Mouse (Mus musculus) kidney, embryonic 15.5 days (tissue): ENCODE measurements around the gene Sirt6. TPM values are rescaled to one million over a fixed set of nuclear protein-coding genes. Genes with fewer than 3 reads are reported as not detected.
"Not testable (repeated sequence)": the region's sequence is repeated elsewhere in the genome, so short reads cannot be mapped to it uniquely, and the experiment has no call there.

Experiments
- ATAC-seq: fragments of 200-750 bp; cut with Nextera tagmentation; replicated peaks from 2 replicates; pipeline ENCODE4 v1.8.0; 2017; ENCODE audit warnings: moderate TSS enrichment; ENCODE audit not compliant: low FRiP score
- H3K27ac ChIP-seq: fragments of 300-500 bp; sonication (generic); 2 replicates; pipeline ENCODE4 v1.5.1; 2015; ENCODE audit warnings: mild to moderate bottlenecking, inconsistent platforms
- H3K27me3 ChIP-seq: fragments of 300-500 bp; sonication (generic); 2 replicates; pipeline ENCODE4 v1.6.1; 2015; ENCODE audit warnings: inconsistent platforms
- H3K36me3 ChIP-seq: fragments of 300-500 bp; sonication (generic); 2 replicates; pipeline ENCODE4 v1.6.1; 2015; ENCODE audit warnings: inconsistent platforms
- H3K4me1 ChIP-seq: fragments of 300-500 bp; sonication (generic); 2 replicates; pipeline ENCODE4 v1.6.1; 2015; ENCODE audit warnings: inconsistent platforms
- H3K4me2 ChIP-seq: fragments of 300-500 bp; sonication (generic); 2 replicates; pipeline ENCODE4 v1.6.1; 2015; ENCODE audit warnings: moderate library complexity, mild to moderate bottlenecking, inconsistent platforms
- H3K4me3 ChIP-seq: fragments of 300-500 bp; sonication (generic); replicated peaks from 2 replicates; pipeline ENCODE4 v1.5.1; 2015; ENCODE audit warnings: mild to moderate bottlenecking, inconsistent platforms
- H3K9ac ChIP-seq: fragments of 300-500 bp; sonication (generic); 2 replicates; pipeline ENCODE4 v1.6.1; 2015; ENCODE audit warnings: mild to moderate bottlenecking, inconsistent platforms
- H3K9me3 ChIP-seq: fragments of 300-500 bp; sonication (generic); replicated peaks from 2 replicates; pipeline ENCODE4 v1.6.1; 2016; ENCODE audit warnings: inconsistent platforms
- WGBS: fragments of 180-500 bp; shearing (Covaris S2); methylation state at CpG from one replicate; pipeline ENCODE4 v1.1.7; 2015; ENCODE audit warnings: mixed read lengths; 5-methylcytosine and 5-hydroxymethylcytosine counted together
- polyA plus RNA-seq: library from polyadenylated mRNA; unstranded; fragments of >200 nt; fragmentation: Nextera tagmentation; extraction: Ambion mirVana; gene quantifications from 2 replicates; pipeline ENCODE4 v1.2.1, GENCODE M21; 2015

Sirt6 gene
- 40.0 and 42.8 TPM in 2 replicates for polyA plus RNA-seq

GRCm38 (mm10) chr10:81626994-81627835 is at the start of gene Sirt6:
Sirt6 (minus strand) TSS chr10:81627797.
- Histone ChIP-seq H3K9me3 (no peaks in the 10 kb centered on the region), H3K4me3 (peak within 1 kb of the TSS; percentile 66), H3K27me3 (no peaks in the 10 kb centered on the region), H3K4me2 (peak within 1 kb of the TSS; percentile 72), H3K9ac (peak within 1 kb of the TSS; percentile 67), H3K27ac (peak within 1 kb of the TSS; percentile 94), H3K36me3 (peaks cover 36% of the 10 kb centered on the region), H3K4me1 (peaks cover 27% of the 10 kb centered on the region)
- peak; percentile 87 for ATAC-seq
- 5% methylated on average over 40 of the region's 40 CpGs for WGBS

- Histone ChIP-seq H3K27me3 (no peaks in the 10 kb centered on the region), H3K9ac (no peak overlapping the region), H3K4me1 (no peaks in the 10 kb centered on the region), H3K4me3 (no peak overlapping the region), H3K4me2 (no peak overlapping the region), H3K27ac (no peak overlapping the region), H3K36me3 (peaks cover 69% of the 10 kb centered on the region), H3K9me3 (peaks cover 48% of the 10 kb centered on the region)
- 92% methylated on average over 2 of the region's 2 CpGs for WGBS
- no peak for ATAC-seq
Measured at GRCm38 (mm10) chr10:81656174-81656573, 28.6 kb upstream of the Sirt6 start.

GRCm38 (mm10) chr10:81655178-81655577 is 27.6 kb upstream of the Sirt6 start:
- no peak for ATAC-seq
- Histone ChIP-seq H3K4me2 (no peak overlapping the region), H3K9ac (no peak overlapping the region), H3K9me3 (peaks cover 49% of the 10 kb centered on the region), H3K36me3 (peaks cover 75% of the 10 kb centered on the region), H3K27ac (no peak overlapping the region), H3K4me1 (peaks cover under 1% of the 10 kb centered on the region; the same call in 1 of the 2 replicates), H3K4me3 (no peak overlapping the region), H3K27me3 (no peaks in the 10 kb centered on the region)
- WGBS, result 96% methylated on average over 10 of the region's 10 CpGs

GRCm38 (mm10) chr10:81648803-81649775 is 21.5 kb upstream of the Sirt6 start, which contains the start of gene Gm10778:
Gm10778 (plus strand) TSS chr10:81649059.
- Histone ChIP-seq H3K9ac (peak within 1 kb of the TSS; percentile 59), H3K4me3 (peak within 1 kb of the TSS; percentile 59), H3K4me1 (peaks cover 15% of the 10 kb centered on the region), H3K4me2 (peak within 1 kb of the TSS; percentile 67), H3K27ac (peak within 1 kb of the TSS; percentile 89), H3K36me3 (peaks cover 33% of the 10 kb centered on the region)
- 1% methylated on average over 39 of the region's 52 CpGs for WGBS
- H3K9me3 ChIP-seq, H3K27me3 ChIP-seq: not testable (repeated sequence)
- ATAC-seq, result peak; percentile 97

DNA sequence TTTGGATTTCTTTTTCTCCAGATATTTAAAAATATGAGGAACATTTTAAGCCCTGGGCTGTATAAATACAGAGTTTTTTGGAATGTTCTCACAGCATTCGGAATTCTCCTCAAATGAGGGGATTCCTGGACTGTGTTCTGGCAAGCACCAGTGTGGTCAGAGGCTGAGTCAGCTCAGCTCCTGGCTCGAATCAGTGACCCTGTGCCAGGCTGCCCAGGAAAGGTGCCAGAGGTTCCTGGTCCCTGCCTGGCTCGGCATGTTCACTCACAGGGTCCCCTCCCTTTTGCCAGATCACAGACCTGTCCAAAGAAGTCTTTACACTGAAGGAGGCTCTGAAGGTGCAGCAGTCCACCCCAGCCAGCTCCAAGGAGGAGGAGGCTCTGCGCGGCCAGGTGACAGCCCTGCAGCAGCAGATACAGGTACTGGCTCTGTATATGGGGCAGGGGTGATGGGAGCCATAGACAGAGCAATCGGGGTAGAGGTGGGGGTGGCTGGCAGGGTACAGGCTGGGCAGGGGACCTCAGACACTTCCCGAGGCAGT is 18.5 kb upstream of the Sirt6 start:
- H3K4me3 ChIP-seq, result no peak overlapping the region
- H3K4me1 ChIP-seq, result peaks cover 35% of the 10 kb centered on the region
- H3K4me2 ChIP-seq, result no peak overlapping the region
- no peak overlapping the region for H3K9ac ChIP-seq
- WGBS, result 82% methylated on average over 7 of the region's 7 CpGs
- H3K36me3 ChIP-seq, result peaks cover 10% of the 10 kb centered on the region
- H3K9me3 ChIP-seq, result peaks cover 4% of the 10 kb centered on the region; the same call in 1 of the 2 replicates
- no peak overlapping the region for H3K27ac ChIP-seq
- H3K27me3 ChIP-seq, result no peaks in the 10 kb centered on the region
- no peak for ATAC-seq

DNA sequence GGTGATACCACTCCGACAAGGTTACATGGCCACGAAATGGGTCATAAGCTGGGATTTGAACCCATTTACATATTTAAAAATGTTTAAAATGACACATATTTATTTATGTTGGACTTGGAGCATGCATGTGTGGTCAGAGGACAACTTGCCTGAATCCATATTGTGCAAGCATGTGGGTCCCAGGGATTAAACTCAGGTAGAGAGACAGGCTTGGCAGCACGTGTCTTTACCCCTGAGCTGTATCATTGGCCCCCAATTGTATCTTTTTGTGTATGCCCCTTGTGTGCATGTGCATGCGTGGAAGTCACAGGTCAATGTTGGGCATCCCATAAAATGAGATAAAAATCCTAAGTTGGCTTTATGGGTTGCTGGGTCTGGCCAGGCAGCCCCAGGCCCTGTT is 17.8 kb upstream of the Sirt6 start:
- Histone ChIP-seq H3K27ac (no peak overlapping the region), H3K27me3 (no peaks in the 10 kb centered on the region), H3K36me3 (peaks cover 3% of the 10 kb centered on the region; the same call in 1 of the 2 replicates), H3K4me1 (peaks cover 35% of the 10 kb centered on the region), H3K4me2 (no peak overlapping the region), H3K4me3 (no peak overlapping the region), H3K9ac (no peak overlapping the region), H3K9me3 (no peaks in the 10 kb centered on the region)
- 91% methylated on average over 4 of the region's 4 CpGs for WGBS
- no peak for ATAC-seq

- no peaks in the 10 kb centered on the region for H3K27me3 ChIP-seq
- no peaks in the 10 kb centered on the region for H3K9me3 ChIP-seq
- ATAC-seq, result no peak
- no peak overlapping the region for H3K4me2 ChIP-seq
- H3K36me3 ChIP-seq, result no peaks in the 10 kb centered on the region
- 93% methylated on average over 18 of the region's 18 CpGs for WGBS
- H3K27ac ChIP-seq, result no peak overlapping the region
- no peak overlapping the region for H3K9ac ChIP-seq
- 0 out of 2 replicates have a peak overlapping the region, but pooled peaks have one; percentile 77 for H3K4me3 ChIP-seq
- H3K4me1 ChIP-seq, result peaks cover 31% of the 10 kb centered on the region
Measured at GRCm38 (mm10) chr10:81644716-81645115, 17.1 kb upstream of the Sirt6 start.

- Histone ChIP-seq H3K4me1 (peaks cover 31% of the 10 kb centered on the region), H3K27me3 (no peaks in the 10 kb centered on the region), H3K36me3 (no peaks in the 10 kb centered on the region), H3K9ac (peak overlapping the region; percentile 94; the same call in 1 of the 2 replicates), H3K9me3 (no peaks in the 10 kb centered on the region), H3K27ac (peak overlapping the region; percentile 99), H3K4me3 (peak overlapping the region; percentile 77), H3K4me2 (peak overlapping the region; percentile 85)
- 45% methylated on average over 2 of the region's 2 CpGs for WGBS
- ATAC-seq, result peak; percentile 10; the same call in 1 of the 2 replicates
Measured at GRCm38 (mm10) chr10:81644162-81644561, 16.6 kb upstream of the Sirt6 start.

GRCm38 (mm10) chr10:81643449-81644055 is 16.0 kb upstream of the Sirt6 start:
- H3K9ac ChIP-seq, result peak overlapping the region; percentile 94
- H3K36me3 ChIP-seq, result no peaks in the 10 kb centered on the region
- H3K9me3 ChIP-seq, result no peaks in the 10 kb centered on the region
- H3K4me3 ChIP-seq, result peak overlapping the region; percentile 77
- H3K27me3 ChIP-seq, result no peaks in the 10 kb centered on the region
- WGBS, result under 1% methylated on average over 75 of the region's 75 CpGs
- peak overlapping the region; percentile 85 for H3K4me2 ChIP-seq
- ATAC-seq, result peak; percentile 88
- peaks cover 28% of the 10 kb centered on the region for H3K4me1 ChIP-seq
- H3K27ac ChIP-seq, result peak overlapping the region; percentile 99

DNA sequence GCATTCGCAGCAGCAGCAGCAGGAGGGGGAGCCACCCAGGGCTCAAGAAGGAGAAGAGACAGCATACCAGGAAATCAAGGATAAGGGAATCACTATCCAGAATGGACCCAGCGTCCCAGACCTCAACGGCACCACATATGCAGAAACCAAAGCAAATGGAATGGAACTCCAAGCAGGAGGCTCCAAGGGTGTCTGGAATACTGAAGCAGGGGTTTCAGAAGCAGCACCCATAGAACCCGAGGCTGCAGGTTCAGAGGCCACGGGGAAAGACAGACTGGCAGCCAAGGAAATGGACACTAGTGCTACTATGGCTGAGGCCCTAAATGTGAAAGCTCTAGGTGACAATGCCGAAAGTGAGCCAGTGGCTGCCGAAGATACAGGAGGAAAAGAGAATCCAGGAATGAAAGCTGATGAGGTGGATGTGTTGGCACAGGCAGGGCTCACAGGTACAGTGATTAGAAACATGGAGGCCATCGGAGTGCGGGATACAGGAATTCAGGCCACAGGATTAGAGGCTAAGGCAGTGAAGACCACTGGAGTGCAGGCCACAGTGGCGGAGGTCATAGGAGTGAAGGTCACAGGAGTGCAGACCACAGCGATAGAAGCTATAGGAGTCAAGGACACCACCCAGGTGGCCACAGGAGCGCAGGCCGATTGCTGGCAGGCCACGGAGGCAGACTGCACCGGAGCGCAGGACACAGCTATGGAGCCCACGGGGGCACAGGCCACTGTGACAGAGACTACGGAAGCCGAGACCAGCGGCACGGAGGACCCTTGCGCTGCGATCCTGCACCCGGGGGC is 15.3 kb upstream of the Sirt6 start:
- Histone ChIP-seq H3K4me1 (peaks cover 26% of the 10 kb centered on the region), H3K27me3 (no peaks in the 10 kb centered on the region), H3K9me3 (no peaks in the 10 kb centered on the region), H3K4me2 (peak overlapping the region; percentile 85), H3K27ac (peak overlapping the region; percentile 99), H3K9ac (peak overlapping the region; percentile 94), H3K4me3 (peak overlapping the region; percentile 77), H3K36me3 (no peaks in the 10 kb centered on the region)
- no peak for ATAC-seq
- 18% methylated on average over 24 of the region's 24 CpGs for WGBS
